Mouse (Mus musculus) mature B cell (primary cell): ENCODE measurements around the gene Dtd2.

Source experiments
- in situ Hi-C: fragments of 300-500 bp; cut with MboI; formaldehyde crosslinking; loops from 2 replicates; pipeline ENCODE4 v1.14.3; 2019

Gene Dtd2

DNA sequence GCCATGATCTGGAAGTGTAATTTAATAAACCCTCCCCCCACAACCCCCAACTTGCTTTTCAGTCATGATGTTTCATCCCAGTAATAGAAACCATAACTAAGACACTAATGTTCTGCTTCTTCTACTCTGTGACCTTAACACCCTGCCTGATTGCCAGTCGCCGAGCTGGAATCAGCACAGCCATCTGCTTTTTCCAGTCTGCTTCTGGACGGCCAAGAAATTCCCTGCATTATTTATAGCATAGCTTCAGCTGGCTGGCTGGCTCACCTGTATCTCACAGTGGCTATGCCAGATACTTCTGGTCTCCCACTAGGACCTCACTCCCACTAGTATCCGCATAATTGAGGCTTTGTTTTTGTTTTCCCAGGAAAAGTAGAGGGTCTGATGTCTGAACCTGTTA is 20.5 kb downstream of the Dtd2 start:
- in situ Hi-C loops = no loop called here

DNA sequence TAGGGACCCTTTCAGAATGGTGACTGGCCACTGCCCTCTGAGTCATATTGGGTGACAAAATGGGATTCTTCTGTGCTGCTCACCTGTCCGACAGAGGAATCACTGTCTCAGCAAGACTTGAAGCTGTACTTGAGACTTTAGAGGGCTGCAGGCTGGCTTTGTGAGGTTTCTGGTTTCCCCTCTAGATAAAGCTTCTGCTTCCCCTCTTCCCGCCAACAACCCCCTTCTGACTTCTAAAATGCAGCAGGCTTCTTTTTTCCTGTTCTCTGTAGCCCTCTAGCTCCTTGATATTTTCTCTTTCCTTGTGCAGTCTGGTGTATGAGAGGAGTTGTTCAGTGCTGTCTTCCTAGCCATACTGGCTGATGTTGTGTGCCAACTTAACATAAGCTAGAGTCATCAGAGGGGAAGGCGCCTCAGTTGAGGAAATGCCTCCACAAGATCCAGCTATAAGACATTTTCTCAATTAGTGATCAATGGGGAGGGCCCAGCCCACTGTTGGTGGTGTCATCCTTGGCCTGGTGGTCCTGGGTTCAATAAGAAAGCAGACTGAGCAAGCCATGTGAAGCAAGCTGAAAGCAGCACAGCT is 21.0 kb downstream of the Dtd2 start:
- in situ Hi-C loops = no loop called here

DNA sequence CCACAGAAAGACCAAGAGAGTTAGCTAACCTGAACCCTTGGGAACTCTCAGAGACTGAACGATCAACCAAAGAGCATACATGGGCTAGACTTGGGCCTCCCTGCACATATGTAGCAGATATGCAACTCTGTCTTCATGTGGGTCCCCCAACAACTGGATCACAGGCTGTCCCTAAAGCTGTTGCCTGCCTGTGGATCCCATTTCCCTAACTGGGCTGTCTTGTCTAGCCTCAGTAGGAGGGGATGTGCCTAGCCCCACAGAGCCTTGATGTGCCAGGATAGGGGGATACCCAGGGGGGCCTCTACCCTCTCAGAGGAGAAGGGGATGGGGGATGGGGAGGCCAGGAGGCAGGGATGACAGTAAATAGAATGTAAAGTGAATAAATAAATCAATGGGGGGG is 22.7 kb downstream of the Dtd2 start:
- in situ Hi-C loops = no loop called here

DNA sequence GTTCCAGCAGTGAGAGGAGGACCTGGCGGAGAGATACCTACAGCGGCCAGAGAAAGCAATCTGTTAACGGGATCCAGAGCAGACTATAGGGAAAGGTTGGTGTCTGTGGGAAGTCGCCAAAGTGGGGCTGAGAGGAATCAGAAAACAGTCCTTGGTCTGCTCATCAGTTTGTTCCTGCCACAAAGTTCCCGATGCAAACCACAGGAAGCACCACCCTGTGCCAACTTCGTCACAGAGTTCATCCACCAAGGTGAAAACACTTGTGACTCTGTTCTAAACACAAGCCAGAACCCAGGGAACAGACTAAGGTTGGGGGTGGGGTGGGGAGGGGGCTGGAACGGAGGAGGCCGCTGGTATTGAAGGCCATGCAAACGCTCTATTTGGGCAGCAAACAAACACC is 29.8 kb downstream of the Dtd2 start:
- in situ Hi-C loops = no loop called here

DNA sequence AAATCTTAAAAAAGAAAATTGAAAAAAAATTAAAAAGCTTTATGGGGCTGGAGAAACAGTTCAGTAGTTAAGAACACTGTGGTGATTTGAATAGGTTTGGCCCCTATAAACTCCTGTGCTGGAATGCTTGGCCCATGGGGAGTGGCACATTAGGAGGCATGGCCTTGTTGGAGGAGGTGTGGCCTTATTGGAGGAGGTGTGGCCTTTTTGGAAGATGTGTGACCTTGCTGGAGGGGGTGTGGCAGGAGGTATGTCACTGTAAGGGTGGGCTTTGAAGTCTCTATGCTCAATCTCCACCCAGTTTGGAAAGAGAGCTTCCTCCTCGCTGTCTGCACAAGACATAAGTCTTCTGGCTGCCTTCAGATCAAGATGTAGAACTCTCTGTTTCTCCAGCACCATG is 31.9 kb downstream of the Dtd2 start:
- in situ Hi-C loops = no loop called here

DNA sequence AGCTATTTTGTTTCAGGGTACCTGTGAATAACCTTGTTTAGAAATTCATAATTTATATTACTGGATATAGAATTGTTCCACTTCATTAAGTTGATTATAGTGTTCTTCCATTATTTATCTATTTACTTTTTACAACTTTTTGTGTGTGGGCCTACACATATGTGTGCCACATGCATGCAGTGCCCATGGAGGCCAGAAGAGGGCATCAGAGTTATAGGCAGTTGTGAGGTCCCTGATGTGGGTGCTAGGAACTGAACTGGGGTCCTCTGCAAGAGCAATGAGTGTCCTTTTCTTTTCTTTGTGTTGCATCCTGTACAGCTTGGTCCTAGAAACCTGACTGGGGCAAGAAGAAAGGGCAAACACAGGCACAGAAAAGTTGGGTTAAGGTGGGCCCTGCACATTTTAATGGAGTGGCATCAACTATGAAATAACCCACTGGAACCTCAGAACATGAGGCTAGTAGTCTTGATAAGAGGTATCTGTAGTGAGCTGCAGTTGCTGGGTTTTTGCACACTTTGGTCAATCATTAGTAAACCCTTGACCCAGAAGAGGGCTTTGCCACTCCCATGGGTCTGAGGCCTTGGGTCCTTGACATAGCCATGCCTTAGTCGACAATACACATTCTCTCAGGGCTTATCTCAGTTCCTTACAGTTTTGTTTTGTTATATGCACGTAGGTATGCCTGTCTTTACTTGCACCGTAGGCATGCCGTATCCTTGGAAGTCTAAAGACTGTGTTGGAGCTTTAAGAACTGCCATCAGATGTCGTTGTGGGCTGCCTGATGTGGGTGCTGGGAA is 33.8 kb downstream of the Dtd2 start:
- in situ Hi-C loops = no loop called here

DNA sequence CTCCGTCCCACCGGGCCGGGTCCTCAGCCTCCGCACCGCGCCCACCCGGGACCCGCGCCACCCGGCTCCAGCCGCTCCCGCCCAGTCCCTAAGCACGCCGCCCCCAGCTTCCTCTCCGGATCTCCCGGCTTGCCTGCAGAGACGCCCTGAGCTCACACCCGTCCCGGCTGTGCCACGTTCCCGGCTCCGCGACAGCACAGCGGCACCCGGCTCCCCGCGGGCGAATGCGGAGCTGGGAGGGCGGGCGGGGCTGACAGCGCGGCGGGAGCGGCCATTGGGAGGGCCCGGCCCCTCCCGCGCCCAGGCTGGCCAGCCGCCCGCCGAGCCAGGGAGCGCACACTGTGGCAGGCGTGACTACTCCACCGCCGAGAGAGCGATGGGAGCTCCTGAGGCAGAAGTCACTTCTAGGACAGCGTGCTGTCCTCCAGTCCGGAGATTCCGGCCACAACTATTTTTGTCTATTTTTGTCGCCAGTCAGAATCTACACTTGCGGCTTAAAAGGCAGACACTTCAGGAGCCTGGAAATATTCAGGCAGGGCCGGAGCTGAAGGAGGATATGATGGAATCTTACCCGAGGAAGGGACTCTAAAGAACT is 35.1 kb downstream of the Dtd2 start, which contains the start of gene Heatr5a:
TSS of gene Heatr5a (minus strand) at position 252 of the 595 bp plus-strand sequence.
- in situ Hi-C loops = no loop called here

DNA sequence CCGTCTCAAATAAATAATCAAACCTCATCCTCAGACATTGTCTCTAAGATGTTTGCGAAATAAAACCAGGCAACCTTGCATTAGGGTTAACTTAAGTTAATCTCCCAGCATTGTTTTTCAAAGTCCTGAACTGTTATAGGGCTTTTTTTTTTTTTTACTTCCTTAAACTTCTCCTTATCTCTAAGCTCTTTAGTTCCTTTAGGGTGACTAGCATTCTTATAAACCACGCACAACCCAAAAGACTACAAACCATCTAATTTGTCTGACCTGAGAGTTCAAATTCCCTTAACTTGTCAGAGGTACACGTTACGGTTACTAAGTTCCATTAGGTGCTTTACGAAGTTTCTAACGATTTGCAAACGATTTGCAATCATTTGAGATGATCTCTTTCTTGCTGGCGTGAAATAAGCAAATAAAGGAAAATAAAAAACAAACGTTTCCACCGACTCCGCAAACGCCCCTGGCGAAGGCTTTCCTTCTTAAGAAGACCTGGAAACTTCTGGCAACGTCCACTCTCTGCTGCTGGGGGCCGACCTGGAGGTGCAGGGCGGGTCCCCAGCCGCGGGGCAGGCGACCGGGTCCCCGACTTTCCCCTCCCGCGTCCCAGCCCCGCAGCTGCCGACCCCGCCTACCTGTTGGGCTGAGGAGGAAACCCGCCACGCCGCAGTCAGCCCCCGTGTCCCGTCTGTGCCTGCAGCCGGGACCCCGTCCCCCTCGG is 35.8 kb downstream of the Dtd2 start:
- in situ Hi-C loops = no loop called here

DNA sequence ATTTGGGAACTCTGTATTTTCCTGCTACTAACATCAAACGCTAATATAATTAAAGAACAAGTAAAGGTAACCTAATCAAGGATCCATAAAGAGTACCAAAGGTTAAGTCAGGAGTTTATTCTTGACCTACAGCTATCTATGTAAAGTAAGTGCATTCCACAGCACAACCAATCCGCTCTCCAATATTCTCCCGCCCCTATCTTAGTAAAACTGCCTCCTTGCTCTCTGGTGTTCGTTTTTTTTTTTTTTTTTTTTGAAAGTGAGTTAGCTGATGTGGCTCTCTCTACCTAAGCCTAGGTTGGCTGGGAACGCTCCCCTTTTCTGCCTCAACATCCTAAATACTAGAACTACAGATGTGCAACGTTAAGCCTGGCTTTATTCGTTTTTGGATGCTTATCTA is 36.4 kb downstream of the Dtd2 start:
- in situ Hi-C loops = no loop called here

DNA sequence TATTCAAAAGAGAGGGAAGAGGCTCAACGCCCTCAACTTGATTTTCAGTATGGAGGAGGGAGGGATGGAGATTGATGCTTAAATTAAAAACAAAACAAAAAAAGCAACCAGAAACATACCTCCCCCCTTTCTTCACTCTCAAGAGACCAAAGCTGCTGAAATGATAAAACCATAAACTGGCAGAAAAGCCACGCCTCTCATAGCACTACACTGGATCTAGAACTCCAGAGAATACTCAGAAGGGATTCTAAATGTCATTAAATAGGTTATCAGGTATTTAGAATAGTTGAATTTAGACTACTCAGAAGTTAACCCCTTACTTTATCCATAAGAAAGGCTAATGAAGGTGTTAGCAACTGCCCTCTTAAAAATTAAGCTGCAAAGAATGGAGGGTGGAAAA is 37.2 kb downstream of the Dtd2 start:
- in situ Hi-C loops = no loop called here

DNA sequence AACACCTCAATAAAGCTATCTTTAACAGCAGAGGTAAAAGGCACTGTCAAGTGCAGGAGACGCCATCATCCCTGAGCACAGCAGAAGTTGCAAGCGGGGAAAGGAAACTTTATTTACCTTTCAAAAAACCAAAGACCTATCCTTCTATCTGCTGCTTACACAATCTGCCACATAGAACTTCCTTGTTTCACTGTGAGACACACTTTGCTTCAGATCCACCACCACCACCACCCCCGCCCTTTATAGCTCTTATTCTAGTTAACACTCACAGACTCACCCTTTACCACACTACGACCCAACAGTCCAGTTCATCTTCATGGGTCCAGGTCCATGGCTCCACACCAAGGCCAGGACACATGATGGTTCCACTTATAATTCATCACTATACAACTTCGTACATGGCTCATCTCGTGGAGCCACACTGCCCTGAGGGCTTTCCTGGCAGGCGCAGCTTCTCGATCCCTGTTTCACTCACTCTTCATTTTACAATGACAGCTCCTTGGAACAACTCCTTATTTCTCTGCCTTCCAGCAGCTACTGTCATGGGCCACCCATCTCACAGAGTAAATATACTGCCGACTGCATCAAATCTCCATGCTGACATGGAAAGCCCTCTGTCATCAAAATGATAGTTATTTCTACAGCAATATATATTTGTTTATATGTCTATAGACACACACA is 38.2 kb downstream of the Dtd2 start:
- in situ Hi-C loops = no loop called here

DNA sequence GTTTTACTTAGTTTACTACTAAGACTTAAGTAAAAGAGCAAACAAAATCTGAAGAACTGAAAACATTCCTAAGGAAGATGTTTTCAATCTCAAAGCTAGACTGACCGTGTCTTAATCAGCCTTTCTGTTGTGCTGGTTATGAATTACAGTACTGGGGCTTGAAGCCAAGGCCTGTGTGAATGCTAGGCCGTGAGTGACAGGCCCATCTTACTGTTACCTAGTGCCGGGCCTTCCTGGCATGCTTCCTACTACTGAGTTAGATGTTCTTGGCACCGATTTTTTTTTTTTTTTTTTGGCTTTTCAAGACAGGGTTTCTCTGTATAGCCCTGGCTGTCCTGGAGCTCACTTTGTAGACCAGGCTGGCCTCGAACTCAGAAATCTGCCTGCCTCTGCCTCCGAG is 48.7 kb downstream of the Dtd2 start:
- in situ Hi-C loops = no loop called here

DNA sequence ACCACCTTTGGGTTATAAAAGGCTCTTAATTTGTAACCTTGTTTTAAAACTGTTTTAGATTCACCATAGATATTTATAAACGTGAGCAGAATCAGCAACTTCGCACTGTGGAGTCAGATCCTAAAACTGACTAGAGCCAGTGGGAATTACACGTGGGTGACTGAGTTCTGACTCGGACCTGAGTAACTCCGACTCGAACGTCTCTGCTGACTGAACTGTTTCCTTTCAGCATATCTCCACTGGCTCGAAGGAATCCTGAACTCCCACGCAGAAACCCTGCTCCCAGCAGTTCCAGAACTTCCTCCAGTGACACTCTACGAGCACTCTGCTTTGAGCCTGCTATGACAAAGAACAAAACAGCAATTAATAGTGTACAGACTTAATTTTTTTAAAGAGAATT is 54.0 kb downstream of the Dtd2 start:
- in situ Hi-C loops = no loop called here

DNA sequence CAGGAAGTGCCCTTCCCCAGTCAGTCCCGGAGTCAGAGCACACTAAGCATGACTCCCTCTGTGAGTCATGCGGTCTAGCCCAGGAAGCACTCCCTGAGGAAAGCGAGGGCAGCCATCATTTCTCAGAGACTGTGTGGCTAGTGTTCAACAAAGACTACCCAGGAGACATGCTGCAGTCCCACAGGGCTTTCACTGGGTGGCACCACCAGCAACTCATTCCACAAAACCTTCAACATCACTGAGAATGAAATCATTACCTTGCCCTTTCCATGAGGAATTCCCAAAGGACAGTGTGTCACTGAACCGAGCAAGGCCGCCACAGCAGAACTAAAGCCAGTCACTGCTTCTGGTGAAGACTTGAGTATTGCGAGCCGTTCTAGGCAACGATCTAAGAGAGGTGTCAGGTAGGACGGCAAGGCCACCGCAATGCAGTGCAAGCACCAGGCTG is 58.8 kb downstream of the Dtd2 start:
- in situ Hi-C loops = no loop called here

DNA sequence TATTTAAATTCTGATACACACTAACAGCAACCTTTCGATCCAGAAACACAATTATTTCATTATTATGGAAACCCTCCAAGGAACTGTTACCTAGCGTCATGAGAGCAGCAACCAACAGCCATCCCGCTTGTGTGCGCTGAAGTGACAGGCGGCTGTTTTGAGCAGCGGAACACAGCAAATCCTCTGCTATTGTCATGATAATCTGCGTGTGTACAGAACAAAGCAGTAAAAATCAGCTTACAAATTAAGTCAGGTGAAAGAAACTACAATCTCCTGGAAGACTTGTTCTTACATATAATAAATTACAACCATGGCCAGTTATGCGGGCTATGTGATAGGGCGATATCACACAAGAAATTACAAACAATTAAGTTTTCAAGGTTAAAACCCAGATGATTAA is 61.0 kb downstream of the Dtd2 start:
- in situ Hi-C loops = no loop called here

DNA sequence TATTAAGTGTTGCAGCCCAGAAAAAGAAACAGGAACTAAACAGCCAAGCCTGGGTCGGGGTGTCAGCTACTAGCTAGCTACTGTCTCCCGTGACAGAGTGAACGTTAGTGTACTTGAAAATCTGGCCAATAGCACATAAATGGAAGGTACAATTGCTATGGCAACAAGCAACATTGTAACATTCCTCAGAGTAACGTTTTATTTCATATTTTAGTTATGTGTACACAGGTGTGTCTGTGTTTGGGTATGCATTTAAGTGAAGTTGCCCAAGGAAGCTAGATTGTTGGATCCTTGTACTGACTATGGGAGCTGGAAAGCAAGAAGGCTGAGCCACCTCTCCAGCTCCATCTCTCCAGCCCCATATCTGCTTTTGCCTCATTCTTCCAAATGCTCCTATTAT is 66.5 kb downstream of the Dtd2 start:
- in situ Hi-C loops = no loop called here
